Mouse (Mus musculus) hindbrain, embryonic 11.5 days (tissue): ENCODE measurements at regions not wholly inside any gene's neighbourhood (a gene's known extent, or its start where the extent isn't known, plus 50 kb on each side); places are given as distances from the start of the nearest gene placed in this dataset.

Source experiments
- ATAC-seq: fragments of 200-750 bp; cut with Nextera tagmentation; 2 replicates; pipeline ENCODE4 v1.8.0; 2017; ENCODE audit warnings: mild to moderate bottlenecking, moderate TSS enrichment, moderate library complexity; ENCODE audit not compliant: low FRiP score
- DNase-seq: peaks from one replicate; pipeline ENCODE4 v3.0.0-alpha.2; 2015; ENCODE audit warnings: low spot score
- H3K27ac ChIP-seq: fragments of 300-500 bp; sonication (generic); 2 replicates; pipeline ENCODE4 v1.5.1; 2014; ENCODE audit warnings: mild to moderate bottlenecking, low read depth, low read length
- H3K27me3 ChIP-seq: fragments of 300-500 bp; sonication (generic); 2 replicates; pipeline ENCODE4 v1.6.1; 2014; ENCODE audit warnings: mild to moderate bottlenecking, low read length, moderate library complexity, mixed read lengths; ENCODE audit not compliant: control insufficient read depth, insufficient read depth
- H3K36me3 ChIP-seq: fragments of 300-500 bp; sonication (generic); 2 replicates; pipeline ENCODE4 v1.6.1; 2014; ENCODE audit warnings: mild to moderate bottlenecking, low read length, moderate library complexity, mixed read lengths; ENCODE audit not compliant: control insufficient read depth, insufficient read depth
- H3K4me1 ChIP-seq: fragments of 300-500 bp; sonication (generic); replicated peaks from 2 replicates; pipeline ENCODE4 v1.6.1; 2014; ENCODE audit warnings: low read length, mixed read lengths; ENCODE audit not compliant: control insufficient read depth, insufficient read depth
- H3K4me2 ChIP-seq: fragments of 300-500 bp; sonication (generic); replicated peaks from 2 replicates; pipeline ENCODE4 v1.6.1; 2014; ENCODE audit warnings: mild to moderate bottlenecking, low read depth, low read length
- H3K4me3 ChIP-seq: fragments of 300-500 bp; sonication (generic); 2 replicates; pipeline ENCODE4 v1.5.1; 2014; ENCODE audit warnings: low read depth, low read length
- H3K9ac ChIP-seq: fragments of 300-500 bp; sonication (generic); 2 replicates; pipeline ENCODE4 v1.6.1; 2014; ENCODE audit warnings: low read depth, low read length
- H3K9me3 ChIP-seq: fragments of 300-500 bp; sonication (generic); 2 replicates; pipeline ENCODE4 v1.6.1; 2016; ENCODE audit warnings: low read length; ENCODE audit not compliant: control insufficient read depth
- WGBS: fragments of 180-500 bp; shearing (Covaris S2); extraction: QIAGEN DNeasy Blood & Tissue Kit; methylation state at CpG from one replicate; pipeline ENCODE4 v1.1.7; 2014; 5-methylcytosine and 5-hydroxymethylcytosine counted together

- Histone ChIP-seq H3K4me2 (peak overlapping the region; percentile 35), H3K27ac (no peak overlapping the region), H3K27me3 (no peaks in the 10 kb centered on the region), H3K4me3 (no peak overlapping the region), H3K36me3 (no peaks in the 10 kb centered on the region), H3K9me3 (no peaks in the 10 kb centered on the region), H3K4me1 (no peaks in the 10 kb centered on the region), H3K9ac (0 out of 2 replicates have a peak overlapping the region, but pooled peaks have one; percentile 47)
- 6% methylated on average over 11 of the region's 11 CpGs for WGBS
- ATAC-seq, result peak; percentile 76
- peak; percentile 73 for DNase-seq
Measured at GRCm38 (mm10) chr7:71960453-71961230, 345.8 kb downstream of the Mctp2 start.

DNA sequence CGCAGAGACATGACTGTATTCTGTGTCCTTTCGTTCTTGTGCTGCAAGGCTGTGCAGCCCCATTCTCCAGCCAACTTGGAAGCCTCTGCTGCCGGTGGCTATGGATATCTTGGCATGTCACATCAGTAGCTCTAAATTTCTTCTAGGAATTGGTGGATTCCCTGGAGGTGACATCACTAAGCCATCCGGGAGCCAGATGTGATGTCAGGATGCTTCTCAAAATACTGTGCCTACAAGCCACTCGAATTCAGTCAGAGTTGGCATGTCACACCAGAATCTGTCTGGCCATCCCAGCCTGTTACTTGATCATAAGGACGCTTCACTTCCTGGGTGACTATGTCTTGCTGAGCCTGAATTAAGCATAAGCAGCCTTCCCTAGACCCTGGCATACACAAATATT lies 359.9 kb downstream of the Mctp2 start:
- Histone ChIP-seq H3K4me1 (no peaks in the 10 kb centered on the region), H3K4me3 (no peak overlapping the region), H3K27me3 (no peaks in the 10 kb centered on the region), H3K36me3 (no peaks in the 10 kb centered on the region), H3K4me2 (no peak overlapping the region), H3K9ac (no peak overlapping the region), H3K27ac (no peak overlapping the region), H3K9me3 (no peaks in the 10 kb centered on the region)
- ATAC-seq (no peak), DNase-seq (no peak)
- 88% methylated on average over 6 of the region's 6 CpGs for WGBS

- Histone ChIP-seq H3K4me2 (no peak overlapping the region), H3K36me3 (no peaks in the 10 kb centered on the region), H3K9ac (no peak overlapping the region), H3K27ac (no peak overlapping the region), H3K9me3 (no peaks in the 10 kb centered on the region), H3K4me3 (no peak overlapping the region), H3K4me1 (no peaks in the 10 kb centered on the region), H3K27me3 (no peaks in the 10 kb centered on the region)
- 70% methylated on average over 16 of the region's 16 CpGs for WGBS
- DNase-seq (no peak), ATAC-seq (no peak)
Measured at GRCm38 (mm10) chr7:71943078-71944042, 363.0 kb downstream of the Mctp2 start.

DNA sequence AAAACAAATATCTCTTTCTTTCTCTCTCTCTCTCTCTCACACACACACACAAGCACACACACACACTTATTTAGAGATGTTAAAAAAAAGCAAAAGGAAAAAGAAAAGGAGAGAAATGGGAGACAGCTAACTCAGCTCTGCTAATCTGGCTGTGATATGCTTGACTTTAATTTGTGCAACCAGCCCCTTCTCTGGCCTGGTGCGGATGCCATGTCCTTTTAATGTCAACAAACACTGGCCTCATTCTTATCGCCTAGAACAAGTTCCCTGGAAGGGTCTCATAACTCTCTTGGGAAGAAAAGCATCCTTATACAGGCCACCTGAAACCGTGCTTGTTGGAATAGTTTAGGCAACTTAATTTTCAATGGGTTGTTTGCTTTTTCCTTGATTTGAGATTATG lies 368.7 kb downstream of the Mctp2 start:
- H3K36me3 ChIP-seq, result no peaks in the 10 kb centered on the region
- H3K4me3 ChIP-seq, result no peak overlapping the region
- H3K9me3 ChIP-seq, result no peaks in the 10 kb centered on the region
- H3K9ac ChIP-seq, result no peak overlapping the region
- DNase-seq, result no peak
- H3K27me3 ChIP-seq, result no peaks in the 10 kb centered on the region
- H3K4me2 ChIP-seq, result no peak overlapping the region
- H3K27ac ChIP-seq, result no peak overlapping the region
- no peak for ATAC-seq
- 59% methylated on average over 3 of the region's 3 CpGs for WGBS
- H3K4me1 ChIP-seq, result no peaks in the 10 kb centered on the region

DNA sequence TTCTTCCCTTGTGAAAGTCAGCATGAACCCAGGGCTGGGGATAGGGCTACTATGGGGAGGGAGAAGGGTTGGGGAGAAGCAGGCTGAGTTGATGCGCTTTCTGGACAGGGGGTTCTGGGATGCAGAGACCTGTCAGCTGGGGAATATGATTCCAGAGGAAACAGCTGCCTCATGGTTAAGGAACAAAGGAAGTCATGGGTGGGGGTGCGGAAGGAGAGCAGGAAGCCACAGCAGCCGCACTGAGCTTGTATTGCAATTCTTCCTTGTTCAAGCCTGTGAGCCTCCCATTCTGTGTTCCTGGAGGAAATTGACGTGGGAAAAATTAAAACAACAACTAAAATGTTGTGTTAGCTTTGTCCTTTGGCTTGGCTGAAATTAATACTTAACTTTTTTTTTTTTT lies 369.7 kb downstream of the Mctp2 start:
- Histone ChIP-seq H3K4me1 (no peaks in the 10 kb centered on the region), H3K9ac (no peak overlapping the region), H3K4me3 (no peak overlapping the region), H3K4me2 (no peak overlapping the region), H3K9me3 (no peaks in the 10 kb centered on the region), H3K27ac (no peak overlapping the region), H3K27me3 (no peaks in the 10 kb centered on the region), H3K36me3 (no peaks in the 10 kb centered on the region)
- whole genome bisulfite sequencing, result 66% methylated on average over 4 of the region's 4 CpGs
- DNase-seq, result no peak
- no peak for ATAC-seq
